Mouse (Mus musculus) forebrain, postnatal 0 days (tissue): ENCODE results near the gene Zfp300. TPM values are rescaled to one million over a fixed set of nuclear protein-coding genes. Genes with fewer than 3 reads are reported as not detected.

Source experiments
- ATAC-seq: fragments of 200-750 bp; cut with Nextera tagmentation; 2 replicates; pipeline ENCODE4 v1.8.0; 2017; ENCODE audit warnings: mild to moderate bottlenecking, moderate library complexity
- DNase-seq: peaks from one replicate; pipeline ENCODE4 v3.0.0-alpha.2; 2015
- H3K27ac ChIP-seq: fragments of 300-500 bp; sonication (generic); 2 replicates; pipeline ENCODE4 v1.5.1; 2014; ENCODE audit warnings: low read depth, mild to moderate bottlenecking, antibody characterized with exemption, low read length, moderate library complexity, mixed read lengths
- H3K27me3 ChIP-seq: fragments of 300-500 bp; sonication (generic); 2 replicates; pipeline ENCODE4 v1.6.1; 2014; ENCODE audit warnings: mild to moderate bottlenecking, low read length, mixed read lengths; ENCODE audit not compliant: insufficient read depth
- H3K36me3 ChIP-seq: fragments of 300-500 bp; sonication (generic); 2 replicates; pipeline ENCODE4 v1.6.1; 2014; ENCODE audit warnings: mild to moderate bottlenecking, moderate library complexity; ENCODE audit not compliant: insufficient read depth
- H3K4me1 ChIP-seq: fragments of 300-500 bp; sonication (generic); 2 replicates; pipeline ENCODE4 v1.6.1; 2014; ENCODE audit warnings: antibody characterized with exemption; ENCODE audit not compliant: insufficient read depth
- H3K4me2 ChIP-seq: fragments of 300-500 bp; sonication (generic); 2 replicates; pipeline ENCODE4 v1.6.1; 2014; ENCODE audit warnings: low read depth, mild to moderate bottlenecking, moderate library complexity
- H3K4me3 ChIP-seq: fragments of 300-500 bp; sonication (generic); 2 replicates; pipeline ENCODE4 v1.5.1; 2014; ENCODE audit warnings: low read depth, low read length, mixed read lengths
- H3K9ac ChIP-seq: fragments of 300-500 bp; sonication (generic); 2 replicates; pipeline ENCODE4 v1.6.1; 2014; ENCODE audit warnings: mild to moderate bottlenecking
- H3K9me3 ChIP-seq: fragments of 300-500 bp; sonication (generic); 2 replicates; pipeline ENCODE4 v1.6.1; 2016; ENCODE audit warnings: low read length
- CTCF ChIP-seq: sonication (generic); IDR thresholded peaks from 2 replicates; pipeline ENCODE4 v1.5.1; 2016; ENCODE audit warnings: antibody characterized with exemption, control low read depth, low read depth
- WGBS: fragments of 180-500 bp; shearing (Covaris S2); extraction: QIAGEN DNeasy Blood & Tissue Kit; methylation state at CpG from one replicate; pipeline ENCODE4 v1.1.7; 2014; 5-methylcytosine and 5-hydroxymethylcytosine counted together
- polyA plus RNA-seq: library from polyadenylated mRNA; unstranded; fragments of >200 nt; fragmentation: Nextera tagmentation; extraction: Ambion mirVana; gene quantifications from 2 replicates; pipeline ENCODE4 v1.2.1, GENCODE M21; 2015
- total RNA-seq: library from RNA; depleted of rRNA; stranded (reverse); fragments of >200 nt; gene quantifications from 2 replicates; pipeline ENCODE4 v1.2.3, GENCODE M21; 2014; rRNA removed

Gene Zfp300
- total RNA-seq (4.2 and 9.9 TPM in 2 replicates), polyA plus RNA-seq (1.5 and 2.8 TPM in 2 replicates)

DNA sequence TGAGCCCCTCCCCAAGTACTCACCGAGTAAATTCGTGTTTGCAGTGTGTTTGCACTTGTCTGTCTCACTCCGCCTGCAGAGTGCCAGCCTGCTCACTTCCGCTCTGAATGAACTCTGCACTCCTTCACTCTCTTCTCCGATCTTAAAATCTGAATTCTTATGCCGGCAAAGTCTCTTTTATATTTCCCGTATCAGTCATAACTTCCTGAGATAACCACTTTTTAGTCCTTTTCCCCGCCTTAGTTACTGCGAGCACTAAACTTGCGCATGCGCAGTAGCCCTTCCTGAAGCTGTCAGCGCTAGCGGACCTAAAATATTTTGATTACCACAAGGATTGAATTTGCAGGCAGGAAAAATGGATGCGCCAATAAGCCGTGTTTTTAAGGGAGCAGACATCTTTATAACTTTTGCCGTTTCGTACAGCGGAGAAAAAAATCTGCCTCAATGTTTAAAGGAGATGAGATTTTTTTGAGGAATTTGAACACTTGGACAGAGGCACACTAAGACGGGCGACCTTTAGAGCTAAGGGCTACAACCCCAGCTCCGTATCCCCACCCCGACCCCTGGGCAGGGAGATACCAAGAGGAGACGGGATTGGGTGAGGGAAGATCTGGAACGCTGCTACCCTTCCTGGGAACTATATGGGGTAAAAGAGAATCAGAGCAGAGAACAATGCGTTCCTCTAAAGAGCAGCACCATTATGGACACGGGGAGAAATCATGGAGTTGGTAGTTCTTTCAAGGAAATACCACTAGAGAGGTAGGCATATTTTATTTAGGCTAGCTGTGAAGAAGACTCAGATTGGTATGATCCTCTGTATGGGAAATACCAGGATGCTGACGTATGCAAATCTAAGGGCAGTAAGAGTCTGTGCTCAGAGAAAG, at the start of gene Zfp300:
TSS of gene Zfp300 (minus strand) at position 545 of the 884 bp plus-strand sequence.
- no peak for TF ChIP-seq CTCF
- DNase-seq (peak; percentile 88), ATAC-seq (peak; percentile 92)
- Histone ChIP-seq H3K9ac (peak within 1 kb of the TSS; percentile 62), H3K9me3 (0 out of 2 replicates have a peak, but pooled peaks cover 5% of the 10 kb centered on the region), H3K27me3 (no peaks in the 10 kb centered on the region), H3K4me1 (no peaks in the 10 kb centered on the region), H3K4me3 (peak within 1 kb of the TSS; percentile 46), H3K36me3 (no peaks in the 10 kb centered on the region), H3K27ac (peak within 1 kb of the TSS; percentile 91), H3K4me2 (peak within 1 kb of the TSS; percentile 45)
- WGBS = 29% methylated on average over 27 of the region's 27 CpGs

GRCm38 (mm10) chrX:21115520-21115919, 26.2 kb upstream of the Zfp300 start, which contains the start of gene Ssxa1:
TSS of gene Ssxa1 (plus strand) at chrX:21115820.
- no peak for ATAC-seq
- Histone ChIP-seq H3K4me1 (no peaks in the 10 kb centered on the region), H3K27me3 (no peaks in the 10 kb centered on the region), H3K36me3 (no peaks in the 10 kb centered on the region), H3K27ac (no peak within 1 kb of the TSS), H3K9me3 (no peaks in the 10 kb centered on the region), H3K9ac (no peak within 1 kb of the TSS), H3K4me2 (no peak within 1 kb of the TSS), H3K4me3 (no peak within 1 kb of the TSS)
- no peak for DNase-seq
- WGBS = 81% methylated on average over 4 of the region's 4 CpGs
- no peak for TF ChIP-seq CTCF

GRCm38 (mm10) chrX:21089867-21090239, 526 bp upstream of the Zfp300 start:
- ATAC-seq = peak; percentile 35
- Histone ChIP-seq H3K27me3 (no peaks in the 10 kb centered on the region), H3K4me2 (peak overlapping the region; percentile 45), H3K4me1 (no peaks in the 10 kb centered on the region), H3K36me3 (no peaks in the 10 kb centered on the region), H3K4me3 (peak overlapping the region; percentile 46), H3K27ac (peak overlapping the region; percentile 91), H3K9ac (peak overlapping the region; percentile 62), H3K9me3 (0 out of 2 replicates have a peak, but pooled peaks cover 5% of the 10 kb centered on the region)
- TF ChIP-seq CTCF = no peak
- DNase-seq = no peak
- WGBS = 55% methylated on average over 7 of the region's 7 CpGs

- Histone ChIP-seq H3K4me3 (peak overlapping the region; percentile 46), H3K4me1 (no peaks in the 10 kb centered on the region), H3K9me3 (0 out of 2 replicates have a peak, but pooled peaks cover 5% of the 10 kb centered on the region), H3K4me2 (peak overlapping the region; percentile 45), H3K27ac (peak overlapping the region; percentile 91), H3K27me3 (no peaks in the 10 kb centered on the region), H3K36me3 (no peaks in the 10 kb centered on the region), H3K9ac (peak overlapping the region; percentile 35)
- no peak for TF ChIP-seq CTCF
- ATAC-seq (no peak), DNase-seq (no peak)
- 30% methylated on average over 6 of the region's 6 CpGs for WGBS
Measured at GRCm38 (mm10) chrX:21088645-21088982, 713 bp downstream of the Zfp300 start.

- ATAC-seq (no peak), DNase-seq (no peak)
- Histone ChIP-seq H3K27me3 (no peaks in the 10 kb centered on the region), H3K36me3 (no peaks in the 10 kb centered on the region), H3K4me3 (no peak within 1 kb of the TSS), H3K27ac (no peak within 1 kb of the TSS), H3K4me1 (no peaks in the 10 kb centered on the region), H3K9ac (no peak within 1 kb of the TSS), H3K9me3 (no peaks in the 10 kb centered on the region), H3K4me2 (no peak within 1 kb of the TSS)
- no peak for TF ChIP-seq CTCF
Measured at GRCm38 (mm10) chrX:21068106-21068505, 21.2 kb downstream of the Zfp300 start, which contains the start of gene Spaca5. TSS of gene Spaca5 (plus strand) at chrX:21068406.

- Histone ChIP-seq H3K9me3 (no peaks in the 10 kb centered on the region), H3K27ac (peak overlapping the region; percentile 74), H3K9ac (peak overlapping the region; percentile 36), H3K36me3 (no peaks in the 10 kb centered on the region), H3K4me1 (no peaks in the 10 kb centered on the region), H3K4me3 (peak overlapping the region; percentile 51), H3K4me2 (peak overlapping the region; percentile 44), H3K27me3 (no peaks in the 10 kb centered on the region)
- ATAC-seq = peak; percentile 23; the same call in 1 of the 2 replicates
- no peak for DNase-seq
- TF ChIP-seq CTCF = no peak
- 75% methylated on average over 3 of the region's 3 CpGs for WGBS
Measured at GRCm38 (mm10) chrX:21062544-21062890, 26.8 kb downstream of the Zfp300 start.
